Mouse (Mus musculus): Measurements from ENCODE around the gene Gm11564.
"Not testable (repeated sequence)": the region's sequence is repeated elsewhere in the genome, so short reads cannot be mapped to it uniquely, and the experiment has no call there.

- not testable (repeated sequence) for TF ChIP-seq POLR2A (IDR thresholded peaks at IDR 0.05; ENCODE audit: borderline replicate concordance, low read depth, low read length); CTCF (IDR thresholded peaks at IDR 0.05; ENCODE audit: low read depth, low read length)
These were observed 16.6 kb downstream of the Gm11564 start, which contains the start of gene Gm11569 for GRCm38 (mm10) chr11:99798832-99799231.

Measured in bone marrow macrophage, adult 2 months (primary cell).